Mouse (Mus musculus): ENCODE results near the gene E2f4. TPM values are rescaled to one million over a fixed set of nuclear protein-coding genes. Genes with fewer than 3 reads are reported as not detected.

The E2f4 gene
- polyA plus RNA-seq, 1 experiment from 2014 or later = 56.9 TPM

GRCm38 (mm10) chr8:105303396-105303795 is 5.9 kb downstream of the E2f4 start:
- Histone ChIP-seq H3K9me3 (replicated peaks) (no peaks in the 10 kb centered on the region), H3K4me3 (no peak overlapping the region), H3K36me3 (ENCODE audit: poor library complexity, severe bottlenecking) (peaks cover 86% of the 10 kb centered on the region), H3K4me2 (no peak overlapping the region), H3K27ac (no peak overlapping the region), H3K9ac (no peak overlapping the region), H3K27me3 (no peaks in the 10 kb centered on the region), H3K4me1 (peaks cover 29% of the 10 kb centered on the region)
- WGBS = 93% methylated on average over 8 of the region's 8 CpGs
- ATAC-seq = no peak

- H3K27ac ChIP-seq = no peak overlapping the region
- WGBS = 89% methylated on average over 9 of the region's 9 CpGs
- H3K36me3 ChIP-seq (ENCODE audit: poor library complexity, severe bottlenecking) = peaks cover 88% of the 10 kb centered on the region
- H3K4me3 ChIP-seq = no peak overlapping the region
- no peak overlapping the region for H3K9ac ChIP-seq
- no peaks in the 10 kb centered on the region for H3K9me3 ChIP-seq (replicated peaks)
- H3K27me3 ChIP-seq = no peaks in the 10 kb centered on the region
- ATAC-seq = no peak
- H3K4me2 ChIP-seq = no peak overlapping the region
- peaks cover 24% of the 10 kb centered on the region for H3K4me1 ChIP-seq
Measured at GRCm38 (mm10) chr8:105303874-105304273, 6.4 kb downstream of the E2f4 start.

GRCm38 (mm10) chr8:105304325-105305210 is 7.1 kb downstream of the E2f4 start:
- H3K9me3 ChIP-seq (replicated peaks) = no peaks in the 10 kb centered on the region
- 67% methylated on average over 9 of the region's 9 CpGs for WGBS
- H3K36me3 ChIP-seq (ENCODE audit: poor library complexity, severe bottlenecking) = peaks cover 88% of the 10 kb centered on the region
- ATAC-seq = peak; percentile 22; the same call in 1 of the 2 replicates
- H3K27me3 ChIP-seq = no peaks in the 10 kb centered on the region
- H3K4me2 ChIP-seq = no peak overlapping the region
- H3K4me1 ChIP-seq = peaks cover 19% of the 10 kb centered on the region
- H3K27ac ChIP-seq = no peak overlapping the region
- H3K9ac ChIP-seq = no peak overlapping the region
- no peak overlapping the region for H3K4me3 ChIP-seq

- Histone ChIP-seq H3K4me1 (peaks cover 16% of the 10 kb centered on the region), H3K4me2 (peak within 1 kb of the TSS; percentile 47), H3K4me3 (no peak within 1 kb of the TSS), H3K9me3 (replicated peaks) (no peaks in the 10 kb centered on the region), H3K9ac (peak within 1 kb of the TSS; percentile 50), H3K27me3 (no peaks in the 10 kb centered on the region), H3K36me3 (ENCODE audit: poor library complexity, severe bottlenecking) (peaks cover 87% of the 10 kb centered on the region), H3K27ac (no peak within 1 kb of the TSS)
- 9% methylated on average over 29 of the region's 30 CpGs for WGBS
- peak; percentile 50 for ATAC-seq
Measured at GRCm38 (mm10) chr8:105305211-105306145, 8.0 kb downstream of the E2f4 start, which contains the start of gene Elmo3. Elmo3 (plus strand) TSS chr8:105305601.

DNA sequence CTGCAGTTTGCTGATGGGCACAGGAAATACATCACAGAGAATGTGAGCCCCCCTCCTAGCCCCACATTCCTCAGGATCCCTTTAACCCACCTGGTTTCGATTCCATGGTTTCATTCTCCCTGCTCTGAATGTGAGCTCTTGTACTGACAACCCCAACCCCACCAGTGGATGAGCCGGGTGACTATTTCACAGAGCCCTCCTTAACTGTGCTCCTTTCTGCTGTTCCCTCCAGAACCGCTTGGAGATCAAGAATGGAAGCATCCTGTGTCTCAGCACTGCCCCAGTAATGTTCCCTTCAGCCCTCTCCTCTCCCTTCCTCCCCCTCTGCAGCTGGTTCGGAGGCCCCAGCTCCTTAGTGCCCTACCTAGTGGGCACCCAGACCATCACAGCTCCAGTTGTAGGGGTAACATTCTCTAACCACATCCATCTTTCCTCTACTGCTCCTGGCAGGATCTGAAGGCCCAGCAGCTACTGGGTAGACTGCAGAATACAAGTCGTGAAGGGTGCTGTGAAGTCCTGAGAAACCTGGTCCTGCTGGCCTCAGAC is 8.8 kb downstream of the E2f4 start:
- peak overlapping the region; percentile 50; the same call in 1 of the 2 replicates for H3K9ac ChIP-seq
- H3K27ac ChIP-seq = no peak overlapping the region
- H3K4me2 ChIP-seq = peak overlapping the region; percentile 47
- H3K9me3 ChIP-seq (replicated peaks) = no peaks in the 10 kb centered on the region
- 62% methylated on average over 5 of the region's 5 CpGs for WGBS
- H3K4me1 ChIP-seq = peaks cover 16% of the 10 kb centered on the region
- peak; percentile 19 for ATAC-seq
- H3K4me3 ChIP-seq = no peak overlapping the region
- H3K27me3 ChIP-seq = no peaks in the 10 kb centered on the region
- H3K36me3 ChIP-seq (ENCODE audit: poor library complexity, severe bottlenecking) = peaks cover 81% of the 10 kb centered on the region

DNA sequence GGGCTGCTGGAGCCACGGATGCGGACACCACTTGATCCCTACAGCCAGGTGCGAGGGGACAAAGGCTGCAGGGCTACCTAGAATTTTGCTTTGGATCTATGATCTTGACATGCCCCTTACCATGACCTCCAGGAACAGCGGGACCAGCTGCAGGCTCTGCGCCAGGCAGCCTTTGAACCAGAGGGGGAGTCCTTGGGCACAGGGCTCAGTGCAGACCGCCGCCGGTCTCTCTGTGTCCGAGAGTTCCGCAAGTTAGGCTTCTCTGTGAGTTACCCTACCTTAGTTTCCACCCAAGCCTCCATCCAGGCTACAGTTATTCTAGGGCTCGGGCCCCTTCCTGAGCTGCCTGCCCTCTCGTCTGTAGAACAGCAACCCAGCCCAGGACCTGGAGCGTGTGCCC is 10.2 kb downstream of the E2f4 start:
- peaks cover 16% of the 10 kb centered on the region for H3K4me1 ChIP-seq
- H3K9ac ChIP-seq = no peak overlapping the region
- no peak overlapping the region for H3K27ac ChIP-seq
- no peak overlapping the region for H3K4me2 ChIP-seq
- H3K36me3 ChIP-seq (ENCODE audit: poor library complexity, severe bottlenecking) = peaks cover 81% of the 10 kb centered on the region
- no peaks in the 10 kb centered on the region for H3K9me3 ChIP-seq (replicated peaks)
- 94% methylated on average over 13 of the region's 13 CpGs for whole genome bisulfite sequencing
- no peak overlapping the region for H3K4me3 ChIP-seq
- ATAC-seq = no peak
- H3K27me3 ChIP-seq = no peaks in the 10 kb centered on the region

- no peak overlapping the region for H3K4me3 ChIP-seq
- H3K27ac ChIP-seq = no peak overlapping the region
- no peak overlapping the region for H3K9ac ChIP-seq
- no peaks in the 10 kb centered on the region for H3K27me3 ChIP-seq
- no peaks in the 10 kb centered on the region for H3K9me3 ChIP-seq (replicated peaks)
- H3K4me2 ChIP-seq = no peak overlapping the region
- H3K4me1 ChIP-seq = peaks cover 16% of the 10 kb centered on the region
- WGBS = 95% methylated on average over 10 of the region's 10 CpGs
- H3K36me3 ChIP-seq (ENCODE audit: poor library complexity, severe bottlenecking) = peaks cover 81% of the 10 kb centered on the region
- no peak for ATAC-seq
Measured at GRCm38 (mm10) chr8:105308428-105308827, 11.0 kb downstream of the E2f4 start.

GRCm38 (mm10) chr8:105309142-105309847 is 11.8 kb downstream of the E2f4 start:
- Histone ChIP-seq H3K4me2 (no peak overlapping the region), H3K4me1 (peaks cover 16% of the 10 kb centered on the region), H3K36me3 (ENCODE audit: poor library complexity, severe bottlenecking) (peaks cover 81% of the 10 kb centered on the region), H3K9me3 (replicated peaks) (no peaks in the 10 kb centered on the region), H3K9ac (no peak overlapping the region), H3K27me3 (no peaks in the 10 kb centered on the region), H3K27ac (no peak overlapping the region), H3K4me3 (no peak overlapping the region)
- no peak for ATAC-seq
- WGBS = 86% methylated on average over 15 of the region's 15 CpGs

DNA sequence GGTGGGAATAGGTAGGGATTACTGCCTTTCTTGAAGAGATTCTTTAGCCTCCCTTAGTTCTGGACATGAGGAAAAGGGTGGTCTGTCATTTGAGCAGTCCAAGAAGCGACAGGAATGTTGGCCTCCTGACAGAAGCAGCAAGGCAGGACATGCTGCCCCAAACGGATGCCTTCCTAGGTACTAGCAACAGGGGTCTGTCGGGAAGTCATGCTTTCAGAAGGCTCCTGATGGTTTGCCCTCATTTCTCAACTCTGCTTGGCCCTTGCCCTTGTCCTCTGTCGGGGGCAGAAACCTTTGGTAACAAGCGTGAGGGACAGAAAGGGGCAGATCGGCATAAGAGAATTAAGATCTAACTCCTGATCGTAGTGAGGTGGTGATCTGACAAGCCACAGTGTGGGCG is 12.7 kb downstream of the E2f4 start:
- Histone ChIP-seq H3K9ac (no peak overlapping the region), H3K36me3 (ENCODE audit: poor library complexity, severe bottlenecking) (peaks cover 82% of the 10 kb centered on the region), H3K4me1 (peaks cover 12% of the 10 kb centered on the region), H3K4me2 (no peak overlapping the region), H3K27ac (no peak overlapping the region), H3K4me3 (no peak overlapping the region), H3K9me3 (replicated peaks) (no peaks in the 10 kb centered on the region), H3K27me3 (no peaks in the 10 kb centered on the region)
- 94% methylated on average over 8 of the region's 8 CpGs for WGBS
- no peak for ATAC-seq

DNA sequence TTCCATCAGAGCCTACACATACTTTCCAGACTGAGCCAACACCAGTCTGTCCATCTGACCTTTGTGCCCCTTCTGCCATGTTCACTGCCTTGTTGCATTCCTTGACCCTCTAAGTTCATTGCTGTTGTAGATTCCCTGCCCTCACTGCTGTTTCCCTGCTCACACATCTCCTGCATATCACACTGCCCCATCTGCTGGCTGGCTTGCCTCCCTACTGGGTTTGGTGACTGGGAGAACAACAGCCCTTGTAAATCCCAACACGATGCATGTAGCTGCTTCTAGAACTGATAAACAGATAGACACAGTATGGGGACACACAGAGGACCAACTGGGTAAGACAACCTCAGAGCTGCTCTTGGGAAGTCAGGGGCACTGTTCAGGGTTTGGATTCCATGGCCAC is 14.3 kb downstream of the E2f4 start:
- no peak for ATAC-seq
- Histone ChIP-seq H3K4me1 (no peaks in the 10 kb centered on the region), H3K36me3 (ENCODE audit: poor library complexity, severe bottlenecking) (peaks cover 88% of the 10 kb centered on the region), H3K4me3 (no peak overlapping the region), H3K27ac (no peak overlapping the region), H3K27me3 (no peaks in the 10 kb centered on the region), H3K9me3 (replicated peaks) (no peaks in the 10 kb centered on the region), H3K9ac (no peak overlapping the region), H3K4me2 (no peak overlapping the region)
- 90% methylated on average over 1 of the region's 1 CpGs for whole genome bisulfite sequencing

- no peak for ATAC-seq
- Histone ChIP-seq H3K27me3 (no peaks in the 10 kb centered on the region), H3K27ac (no peak overlapping the region), H3K4me2 (no peak overlapping the region), H3K9ac (no peak overlapping the region), H3K36me3 (ENCODE audit: poor library complexity, severe bottlenecking) (peaks cover 87% of the 10 kb centered on the region), H3K9me3 (replicated peaks) (no peaks in the 10 kb centered on the region), H3K4me3 (no peak overlapping the region), H3K4me1 (no peaks in the 10 kb centered on the region)
- WGBS = 92% methylated on average over 8 of the region's 8 CpGs
Measured at GRCm38 (mm10) chr8:105312891-105313481, 15.5 kb downstream of the E2f4 start.
